Mouse (Mus musculus) neural tube, embryonic 12.5 days (tissue): Measurements from ENCODE around the gene Cacna1c. TPM values are rescaled to one million over a fixed set of nuclear protein-coding genes. Genes with fewer than 3 reads are reported as not detected.

ENCODE experiments used
- ATAC-seq: fragments of 200-750 bp; cut with Nextera tagmentation; 2 replicates; pipeline ENCODE4 v1.8.0; 2017; ENCODE audit warnings: low read depth, mild to moderate bottlenecking, moderate TSS enrichment, moderate library complexity; ENCODE audit not compliant: low FRiP score
- H3K27ac ChIP-seq: fragments of 300-500 bp; sonication (generic); 2 replicates; pipeline ENCODE4 v1.5.1; 2016
- H3K27me3 ChIP-seq: fragments of 300-500 bp; sonication (generic); replicated peaks from 2 replicates; pipeline ENCODE4 v1.6.1; 2016; ENCODE audit warnings: mild to moderate bottlenecking
- H3K36me3 ChIP-seq: fragments of 300-500 bp; sonication (generic); 2 replicates; pipeline ENCODE4 v1.6.1; 2016; ENCODE audit warnings: mild to moderate bottlenecking
- H3K4me1 ChIP-seq: fragments of 300-500 bp; sonication (generic); 2 replicates; pipeline ENCODE4 v1.6.1; 2016
- H3K4me2 ChIP-seq: fragments of 300-500 bp; sonication (generic); replicated peaks from 2 replicates; pipeline ENCODE4 v1.6.1; 2016; ENCODE audit warnings: mild to moderate bottlenecking
- H3K4me3 ChIP-seq: fragments of 300-500 bp; sonication (generic); 2 replicates; pipeline ENCODE4 v1.5.1; 2016
- H3K9ac ChIP-seq: fragments of 300-500 bp; sonication (generic); 2 replicates; pipeline ENCODE4 v1.6.1; 2016; ENCODE audit warnings: mild to moderate bottlenecking
- H3K9me3 ChIP-seq: fragments of 300-500 bp; sonication (generic); 2 replicates; pipeline ENCODE4 v1.6.1; 2016; ENCODE audit warnings: mild to moderate bottlenecking
- WGBS: fragments of 180-500 bp; shearing (Covaris S2); methylation state at CpG from one replicate; pipeline ENCODE4 v1.1.7; 2016; 5-methylcytosine and 5-hydroxymethylcytosine counted together
- polyA plus RNA-seq: library from polyadenylated mRNA; unstranded; fragments of >200 nt; fragmentation: Nextera tagmentation; extraction: Ambion mirVana; gene quantifications from 2 replicates; pipeline ENCODE4 v1.2.1, GENCODE M21; 2016

The Cacna1c gene
- polyA plus RNA-seq, 1 experiment from 2014 or later: 5.9 TPM

DNA sequence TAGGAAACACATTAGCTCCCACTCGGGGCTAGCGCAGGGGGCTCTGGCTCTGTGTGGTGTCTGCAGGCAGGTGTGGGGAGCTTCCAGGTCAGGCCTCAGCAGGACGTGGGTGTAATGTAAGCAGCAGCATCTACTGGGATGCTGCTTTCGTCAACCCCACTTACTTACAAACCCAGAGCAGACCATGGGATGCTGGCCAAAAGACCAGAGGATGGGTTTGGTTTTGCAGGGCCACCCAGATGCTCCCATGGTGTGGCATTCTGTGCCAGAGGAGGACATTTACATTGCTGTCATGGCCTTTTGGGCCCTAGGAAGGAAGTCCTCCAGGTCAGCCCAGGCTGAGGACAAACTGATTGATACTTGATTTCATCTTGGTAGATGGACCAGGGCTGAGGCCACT, 521.4 kb downstream of the Cacna1c start:
- Histone ChIP-seq H3K4me2 (no peak overlapping the region), H3K4me1 (no peaks in the 10 kb centered on the region), H3K4me3 (no peak overlapping the region), H3K9me3 (no peaks in the 10 kb centered on the region), H3K36me3 (no peaks in the 10 kb centered on the region), H3K9ac (no peak overlapping the region), H3K27ac (no peak overlapping the region), H3K27me3 (no peaks in the 10 kb centered on the region)
- 83% methylated on average over 4 of the region's 4 CpGs for WGBS
- no peak for ATAC-seq

DNA sequence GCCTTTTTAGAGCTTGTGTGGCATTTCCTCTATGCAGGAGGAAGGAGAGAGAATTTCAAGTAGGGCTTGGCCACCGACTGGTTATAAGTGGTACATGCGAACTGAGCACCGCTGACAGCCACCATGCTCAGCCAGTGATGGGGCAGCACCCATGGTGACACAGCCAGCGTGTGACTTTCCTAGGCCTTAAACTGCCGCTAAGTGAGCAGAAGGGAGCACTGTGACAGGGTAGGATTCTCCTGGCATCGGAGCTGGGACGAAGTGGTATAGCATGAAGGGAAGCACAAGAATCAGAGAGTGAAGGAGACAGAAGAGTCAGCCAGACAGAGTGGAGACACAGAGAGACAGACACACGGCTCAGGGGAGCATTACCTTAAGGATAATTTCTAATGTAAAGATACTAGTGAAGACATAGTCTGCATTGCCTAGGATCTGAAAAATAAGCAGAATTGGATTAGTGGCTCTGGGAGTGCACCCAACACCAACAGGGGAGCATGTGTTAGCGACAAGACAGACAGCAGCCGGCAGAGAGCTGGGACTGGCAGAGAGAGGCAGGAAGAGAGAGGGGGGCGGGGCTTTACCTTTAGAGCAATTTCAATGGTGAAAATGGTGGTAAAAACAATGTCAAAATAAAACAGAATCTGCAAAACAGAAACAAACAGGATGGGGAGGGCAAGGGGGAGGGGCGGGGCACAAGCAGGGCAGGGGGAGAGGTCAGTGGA, 522.1 kb downstream of the Cacna1c start:
- no peak for ATAC-seq
- WGBS: 80% methylated on average over 12 of the region's 12 CpGs

DNA sequence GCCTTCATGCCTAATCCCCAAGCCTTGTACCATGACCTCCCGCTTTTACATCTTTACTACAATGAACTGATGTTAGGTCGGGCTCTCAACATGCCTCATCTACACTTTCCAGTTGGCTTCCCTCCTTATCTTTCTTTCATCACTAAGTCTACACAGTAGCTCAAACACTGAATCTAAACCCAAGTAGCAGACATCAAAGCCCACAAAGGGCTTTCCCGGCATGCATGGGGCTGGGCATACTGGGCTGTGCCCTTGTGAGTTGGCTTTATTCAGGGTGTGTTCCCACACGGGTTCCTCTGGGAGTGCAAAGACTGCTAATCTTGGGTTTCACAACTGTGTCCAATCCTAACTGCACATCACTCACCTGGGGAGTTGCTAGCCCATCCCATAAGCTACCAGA, 542.9 kb downstream of the Cacna1c start:
- ATAC-seq: no peak
- Histone ChIP-seq H3K27me3 (no peaks in the 10 kb centered on the region), H3K9me3 (no peaks in the 10 kb centered on the region), H3K4me1 (no peaks in the 10 kb centered on the region), H3K36me3 (peaks cover 2% of the 10 kb centered on the region; the same call in 1 of the 2 replicates), H3K4me2 (no peak overlapping the region), H3K27ac (no peak overlapping the region), H3K4me3 (no peak overlapping the region), H3K9ac (no peak overlapping the region)
- 95% methylated on average over 4 of the region's 4 CpGs for WGBS

More for the DNA sequence above, 522.1 kb downstream of the Cacna1c start:
- H3K9ac ChIP-seq: no peak overlapping the region
- no peaks in the 10 kb centered on the region for H3K4me1 ChIP-seq
- no peak overlapping the region for H3K4me3 ChIP-seq
- no peaks in the 10 kb centered on the region for H3K9me3 ChIP-seq
- no peaks in the 10 kb centered on the region for H3K27me3 ChIP-seq
- no peak overlapping the region for H3K4me2 ChIP-seq
- H3K36me3 ChIP-seq: no peaks in the 10 kb centered on the region
- no peak overlapping the region for H3K27ac ChIP-seq

DNA sequence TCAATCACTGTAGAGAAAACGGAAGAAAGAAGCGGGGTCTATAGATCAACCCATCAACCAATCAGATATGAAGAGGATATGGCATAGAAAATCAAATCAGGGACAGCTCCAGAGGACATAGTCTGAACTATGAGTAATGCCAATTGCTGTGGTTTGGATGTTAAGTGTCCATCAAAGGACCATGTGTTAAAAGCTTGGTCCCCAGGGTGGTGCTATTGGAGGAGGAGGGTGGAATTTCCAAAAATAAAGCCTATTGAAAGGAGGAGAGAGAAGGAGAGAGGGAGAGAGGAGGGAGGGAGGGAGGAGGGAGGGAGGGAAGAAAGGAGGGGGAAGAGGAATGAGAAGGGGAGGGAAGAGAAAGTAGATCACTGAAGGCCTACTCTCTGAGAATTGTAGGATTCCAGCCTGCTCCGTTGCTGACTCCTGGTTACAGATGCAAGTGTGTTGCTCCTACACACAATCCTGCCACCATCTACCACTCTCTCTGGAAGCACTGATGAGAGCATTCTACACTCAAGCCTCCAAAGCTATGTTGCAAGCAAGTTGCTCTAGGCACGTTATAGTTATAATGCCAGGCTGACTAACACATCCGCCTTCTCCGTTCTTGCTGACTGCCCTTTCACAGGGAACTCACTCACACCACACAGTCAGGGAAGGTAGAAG, 547.0 kb downstream of the Cacna1c start:
- Histone ChIP-seq H3K4me2 (no peak overlapping the region), H3K27ac (no peak overlapping the region), H3K36me3 (peaks cover 2% of the 10 kb centered on the region; the same call in 1 of the 2 replicates), H3K27me3 (no peaks in the 10 kb centered on the region), H3K9ac (no peak overlapping the region), H3K9me3 (no peaks in the 10 kb centered on the region), H3K4me3 (no peak overlapping the region), H3K4me1 (no peaks in the 10 kb centered on the region)
- ATAC-seq: no peak
- WGBS: 92% methylated on average over 6 of the region's 6 CpGs

DNA sequence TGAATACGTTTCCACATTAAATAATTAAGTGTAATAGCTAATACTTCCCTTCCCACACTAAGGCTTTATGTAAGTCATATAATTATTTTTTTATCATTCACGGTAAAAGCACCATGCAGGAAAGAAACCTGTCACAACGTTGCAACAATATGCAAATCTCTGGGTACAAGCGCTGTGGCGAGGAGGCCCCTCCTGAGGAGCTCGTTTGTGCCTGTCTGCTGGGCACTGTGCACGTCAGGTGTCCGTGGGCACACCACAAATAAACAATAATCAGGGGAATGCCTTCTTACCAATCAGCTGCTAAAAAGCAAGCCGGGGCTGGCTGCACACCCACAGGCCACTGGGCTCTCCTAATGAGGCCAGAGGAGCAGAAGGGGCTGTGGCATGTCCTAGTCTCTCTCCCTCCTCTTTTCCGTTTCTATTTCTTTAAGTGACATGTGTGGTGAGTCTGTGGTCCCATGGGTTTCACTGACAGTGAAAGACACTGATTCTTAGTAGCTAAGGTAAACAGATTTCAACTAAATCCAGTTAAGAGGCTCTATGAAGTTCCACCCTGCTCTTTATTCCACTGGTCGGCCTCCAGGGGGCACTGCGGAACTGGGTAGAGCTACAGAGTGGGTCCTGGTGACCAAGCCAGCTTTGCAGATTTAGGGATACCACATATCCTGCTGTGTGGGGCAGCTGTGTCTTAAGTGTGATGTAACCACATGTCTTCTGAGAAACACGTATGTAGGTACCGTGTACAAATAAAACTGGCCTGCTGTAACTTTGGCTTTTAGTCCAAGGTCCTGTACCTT, 549.8 kb downstream of the Cacna1c start:
- 55% methylated on average over 14 of the region's 14 CpGs for WGBS
- Histone ChIP-seq H3K27ac (no peak overlapping the region), H3K4me1 (no peaks in the 10 kb centered on the region), H3K4me3 (no peak overlapping the region), H3K9me3 (no peaks in the 10 kb centered on the region), H3K4me2 (no peak overlapping the region), H3K36me3 (no peaks in the 10 kb centered on the region; the same call in 1 of the 2 replicates), H3K9ac (no peak overlapping the region), H3K27me3 (no peaks in the 10 kb centered on the region)
- no peak for ATAC-seq

DNA sequence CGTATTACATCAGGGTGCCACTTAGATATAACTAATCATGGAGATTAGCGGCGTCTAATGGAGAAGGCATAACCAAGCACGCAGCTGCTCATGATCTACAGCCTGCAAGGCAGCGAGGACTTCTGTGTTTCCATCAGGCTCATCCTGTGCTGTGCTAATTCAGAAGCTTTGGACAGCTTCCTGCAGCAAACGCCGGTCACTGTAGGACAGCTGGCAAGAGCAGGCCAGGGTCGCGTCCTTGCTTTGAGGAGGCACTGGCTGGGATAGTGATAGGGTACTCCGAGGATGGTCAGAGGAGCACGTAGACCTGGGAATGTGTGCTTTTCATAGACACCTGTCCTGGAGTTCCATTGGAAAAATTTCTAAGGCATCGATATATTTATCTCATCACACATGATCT, 551.4 kb downstream of the Cacna1c start:
- H3K9ac ChIP-seq: no peak overlapping the region
- 89% methylated on average over 12 of the region's 12 CpGs for WGBS
- H3K4me1 ChIP-seq: no peaks in the 10 kb centered on the region
- no peak for ATAC-seq
- H3K4me2 ChIP-seq: no peak overlapping the region
- H3K27ac ChIP-seq: no peak overlapping the region
- H3K4me3 ChIP-seq: no peak overlapping the region
- H3K9me3 ChIP-seq: no peaks in the 10 kb centered on the region
- H3K36me3 ChIP-seq: no peaks in the 10 kb centered on the region
- H3K27me3 ChIP-seq: no peaks in the 10 kb centered on the region

DNA sequence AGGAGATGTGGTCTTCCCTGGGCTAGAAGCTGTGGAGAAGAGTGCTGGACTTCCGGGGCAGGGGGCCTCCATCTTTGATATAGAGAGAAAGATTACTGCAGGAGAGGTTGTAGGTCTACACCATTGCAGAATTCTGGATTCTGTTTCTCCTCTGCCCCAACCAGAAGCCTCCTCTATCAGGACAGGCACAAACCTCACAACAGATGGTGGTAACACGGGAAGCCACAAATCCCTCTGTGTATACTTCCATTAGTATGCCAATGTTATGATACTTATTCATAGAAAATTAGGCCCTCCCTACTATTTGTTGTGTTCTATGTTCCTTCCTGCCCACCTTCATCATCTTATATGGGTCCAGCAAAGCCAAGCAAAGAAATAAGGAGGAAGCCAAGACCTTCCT, 552.7 kb downstream of the Cacna1c start:
- H3K27me3 ChIP-seq: no peaks in the 10 kb centered on the region
- H3K4me2 ChIP-seq: no peak overlapping the region
- no peaks in the 10 kb centered on the region for H3K4me1 ChIP-seq
- H3K36me3 ChIP-seq: no peaks in the 10 kb centered on the region
- 88% methylated on average over 2 of the region's 2 CpGs for WGBS
- H3K27ac ChIP-seq: no peak overlapping the region
- no peaks in the 10 kb centered on the region for H3K9me3 ChIP-seq
- H3K9ac ChIP-seq: no peak overlapping the region
- ATAC-seq: no peak
- H3K4me3 ChIP-seq: no peak overlapping the region

DNA sequence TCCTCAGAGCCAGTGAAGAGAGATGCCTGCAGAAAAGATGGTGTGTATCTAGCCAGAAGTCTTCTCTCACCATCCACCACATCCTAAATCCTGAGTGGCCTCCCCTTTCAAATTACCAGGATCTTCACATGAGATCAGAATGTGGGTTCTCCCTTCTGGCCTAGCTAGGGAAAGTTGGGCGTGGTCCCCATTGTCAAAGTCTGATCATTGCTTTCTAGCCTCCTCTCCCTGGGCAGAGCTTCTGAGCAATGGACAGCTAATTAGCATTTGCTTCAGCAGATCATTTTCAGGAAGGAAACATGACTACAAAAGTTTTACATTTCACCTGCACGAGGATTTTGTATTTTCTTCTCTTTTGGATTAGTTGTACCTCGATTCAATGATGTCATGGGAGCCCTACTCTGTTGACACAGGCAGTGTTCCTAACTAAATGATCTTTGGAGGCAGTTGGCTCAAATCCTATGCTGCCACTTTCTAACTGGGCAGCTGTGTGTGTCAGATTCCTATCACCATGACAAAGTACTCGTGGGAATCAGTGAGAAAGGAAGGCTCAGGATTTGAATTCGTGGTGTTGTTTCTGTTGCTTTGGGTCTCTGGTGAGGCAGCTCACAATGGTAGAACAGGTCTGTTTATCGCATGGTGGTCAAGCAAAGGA, 554.4 kb downstream of the Cacna1c start:
- Histone ChIP-seq H3K9me3 (peaks cover 5% of the 10 kb centered on the region), H3K27me3 (no peaks in the 10 kb centered on the region), H3K9ac (no peak overlapping the region), H3K27ac (no peak overlapping the region), H3K36me3 (peaks cover 4% of the 10 kb centered on the region; the same call in 1 of the 2 replicates), H3K4me2 (no peak overlapping the region), H3K4me1 (no peaks in the 10 kb centered on the region), H3K4me3 (no peak overlapping the region)
- 88% methylated on average over 6 of the region's 6 CpGs for WGBS
- no peak for ATAC-seq

DNA sequence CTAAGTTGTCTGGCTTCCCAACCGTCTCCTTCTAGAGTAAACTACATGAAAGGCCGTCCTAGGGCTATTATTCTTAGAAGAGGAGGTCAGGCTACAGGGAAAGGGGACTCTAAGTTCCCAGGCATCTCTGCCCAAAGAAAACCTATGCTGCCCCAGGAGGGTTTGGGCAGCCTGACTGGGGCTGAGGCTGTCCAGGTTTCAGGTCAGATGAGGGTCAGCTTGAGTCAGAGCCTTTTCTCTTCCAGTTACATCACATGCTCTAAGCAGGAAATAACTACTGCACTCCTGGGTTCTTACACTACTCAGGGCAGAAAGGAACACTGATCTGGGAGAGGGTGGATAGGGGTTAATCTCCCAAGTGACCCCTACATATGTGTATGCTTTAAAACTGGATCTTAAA, 556.4 kb downstream of the Cacna1c start:
- Histone ChIP-seq H3K9ac (no peak overlapping the region), H3K4me1 (no peaks in the 10 kb centered on the region), H3K9me3 (peaks cover 7% of the 10 kb centered on the region), H3K4me2 (no peak overlapping the region), H3K27me3 (no peaks in the 10 kb centered on the region), H3K27ac (no peak overlapping the region), H3K36me3 (peaks cover 7% of the 10 kb centered on the region; the same call in 1 of the 2 replicates), H3K4me3 (no peak overlapping the region)
- no peak for ATAC-seq
- WGBS: 46% methylated on average over 2 of the region's 2 CpGs

DNA sequence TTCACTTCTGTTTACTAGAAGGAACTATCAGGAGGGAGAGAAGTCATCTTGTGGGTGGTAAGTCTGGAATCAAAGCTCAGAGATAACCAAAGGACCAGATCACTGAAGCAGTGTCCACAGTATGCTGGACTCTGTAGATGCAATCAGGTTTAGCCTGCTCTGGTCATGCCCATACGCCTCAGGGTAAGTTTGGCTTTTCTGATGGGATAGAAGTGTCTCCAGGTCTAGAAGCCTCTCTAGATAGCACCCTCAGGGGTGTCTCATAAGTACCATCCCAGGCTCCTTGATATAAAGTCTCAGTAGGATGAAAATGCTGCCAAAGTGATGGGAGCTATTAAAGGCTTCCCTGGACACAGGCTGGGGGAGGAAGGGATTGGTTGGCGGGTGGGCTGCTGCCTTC, 557.3 kb downstream of the Cacna1c start:
- Histone ChIP-seq H3K27me3 (no peaks in the 10 kb centered on the region), H3K4me1 (no peaks in the 10 kb centered on the region), H3K4me3 (no peak overlapping the region), H3K4me2 (no peak overlapping the region), H3K36me3 (peaks cover 7% of the 10 kb centered on the region; the same call in 1 of the 2 replicates), H3K27ac (no peak overlapping the region), H3K9me3 (peaks cover 7% of the 10 kb centered on the region), H3K9ac (no peak overlapping the region)
- WGBS: 90% methylated on average over 2 of the region's 2 CpGs
- ATAC-seq: no peak

DNA sequence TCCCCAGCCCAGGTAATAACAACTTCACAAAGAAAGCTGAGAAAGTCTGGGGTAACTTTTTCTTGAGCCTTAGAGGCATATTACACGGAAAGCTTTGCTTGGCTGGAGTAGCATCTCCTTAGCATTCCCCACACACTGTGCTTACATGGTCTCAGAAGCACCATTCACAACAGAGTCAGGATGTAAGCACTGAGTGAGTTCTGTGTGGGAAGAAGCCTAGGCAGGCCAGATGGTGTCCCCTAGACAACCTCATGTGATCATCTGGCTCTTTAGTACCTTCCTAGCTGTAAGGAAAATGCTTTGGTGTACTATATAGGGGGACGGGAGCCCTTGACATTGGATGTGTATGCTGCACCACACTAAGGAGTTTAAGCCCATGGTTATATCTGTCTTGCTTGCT, 563.7 kb downstream of the Cacna1c start:
- Histone ChIP-seq H3K27me3 (no peaks in the 10 kb centered on the region), H3K9me3 (peaks cover 7% of the 10 kb centered on the region)

DNA sequence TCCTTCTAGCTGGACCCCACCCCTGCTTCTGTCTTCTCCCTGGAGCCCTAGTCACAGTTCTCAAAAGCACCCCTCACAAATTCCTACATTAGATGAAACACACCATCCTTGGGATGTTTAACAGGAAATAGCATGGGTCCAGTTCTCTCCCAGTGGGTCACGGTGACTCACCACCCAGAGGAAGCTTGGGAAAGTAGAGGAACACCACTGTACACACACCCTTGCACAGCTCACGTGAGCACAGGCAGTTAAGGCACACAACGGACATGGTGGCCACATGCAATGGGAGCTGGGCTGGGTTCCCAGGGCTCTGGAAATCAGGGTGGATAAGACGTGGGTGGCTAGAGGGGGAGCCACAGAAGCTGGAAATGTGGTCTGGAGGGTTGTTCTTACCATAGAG, 566.2 kb downstream of the Cacna1c start:
- Histone ChIP-seq H3K9me3 (no peaks in the 10 kb centered on the region), H3K4me1 (no peaks in the 10 kb centered on the region), H3K27ac (no peak overlapping the region), H3K27me3 (no peaks in the 10 kb centered on the region), H3K36me3 (no peaks in the 10 kb centered on the region), H3K4me2 (no peak overlapping the region), H3K4me3 (no peak overlapping the region), H3K9ac (no peak overlapping the region)
- ATAC-seq: no peak
- WGBS: 79% methylated on average over 4 of the region's 4 CpGs

More for the DNA sequence above, 563.7 kb downstream of the Cacna1c start:
- no peak for ATAC-seq
- 81% methylated on average over 2 of the region's 2 CpGs for WGBS
- Histone ChIP-seq H3K9ac (no peak overlapping the region), H3K27ac (no peak overlapping the region), H3K36me3 (0 out of 2 replicates have a peak, but pooled peaks cover 7% of the 10 kb centered on the region), H3K4me1 (no peaks in the 10 kb centered on the region), H3K4me3 (no peak overlapping the region), H3K4me2 (no peak overlapping the region)
